Mouse (Mus musculus) heart, embryonic 13.5 days (tissue): ENCODE data around the gene Btbd11. TPM values are rescaled to one million over a fixed set of nuclear protein-coding genes. Genes with fewer than 3 reads are reported as not detected.
A peak's percentile ranks its signal among the peaks of the same experiment; 100 is the strongest.

ENCODE experiments used
- ATAC-seq: fragments of 200-750 bp; cut with Nextera tagmentation; 2 replicates; pipeline ENCODE4 v1.8.0; 2017; ENCODE audit warnings: moderate TSS enrichment; ENCODE audit not compliant: insufficient number of reproducible peaks, low FRiP score, low TSS enrichment; ENCODE audit errors: extremely low read depth
- H3K27ac ChIP-seq: fragments of 300-500 bp; sonication (generic); replicated peaks from 2 replicates; pipeline ENCODE4 v1.5.1; 2015; ENCODE audit warnings: moderate library complexity, mild to moderate bottlenecking, inconsistent platforms
- H3K27me3 ChIP-seq: fragments of 300-500 bp; sonication (generic); replicated peaks from 2 replicates; pipeline ENCODE4 v1.6.1; 2015; ENCODE audit warnings: mild to moderate bottlenecking, inconsistent platforms
- H3K36me3 ChIP-seq: fragments of 300-500 bp; sonication (generic); 2 replicates; pipeline ENCODE4 v1.6.1; 2015; ENCODE audit warnings: mild to moderate bottlenecking, inconsistent platforms
- H3K4me1 ChIP-seq: fragments of 300-500 bp; sonication (generic); 2 replicates; pipeline ENCODE4 v1.6.1; 2015; ENCODE audit warnings: inconsistent platforms
- H3K4me2 ChIP-seq: fragments of 300-500 bp; sonication (generic); 2 replicates; pipeline ENCODE4 v1.6.1; 2015; ENCODE audit warnings: inconsistent platforms, mild to moderate bottlenecking, moderate library complexity
- H3K4me3 ChIP-seq: fragments of 300-500 bp; sonication (generic); 2 replicates; pipeline ENCODE4 v1.5.1; 2015; ENCODE audit warnings: moderate library complexity, mild to moderate bottlenecking, inconsistent platforms
- H3K9ac ChIP-seq: fragments of 300-500 bp; sonication (generic); 2 replicates; pipeline ENCODE4 v1.6.1; 2015; ENCODE audit warnings: inconsistent platforms, mild to moderate bottlenecking, moderate library complexity
- H3K9me3 ChIP-seq: fragments of 300-500 bp; sonication (generic); 2 replicates; pipeline ENCODE4 v1.6.1; 2016; ENCODE audit warnings: inconsistent platforms
- WGBS: fragments of 180-500 bp; shearing (Covaris S2); methylation state at CpG from one replicate; pipeline ENCODE4 v1.1.7; 2015; ENCODE audit warnings: mixed read lengths; 5-methylcytosine and 5-hydroxymethylcytosine counted together
- polyA plus RNA-seq: library from polyadenylated mRNA; unstranded; fragments of >200 nt; fragmentation: Nextera tagmentation; extraction: Ambion mirVana; gene quantifications from 2 replicates; pipeline ENCODE4 v1.2.1, GENCODE M21; 2015

Gene Btbd11
- polyA plus RNA-seq, 1 experiment from 2014 or later = 0.64 TPM

DNA sequence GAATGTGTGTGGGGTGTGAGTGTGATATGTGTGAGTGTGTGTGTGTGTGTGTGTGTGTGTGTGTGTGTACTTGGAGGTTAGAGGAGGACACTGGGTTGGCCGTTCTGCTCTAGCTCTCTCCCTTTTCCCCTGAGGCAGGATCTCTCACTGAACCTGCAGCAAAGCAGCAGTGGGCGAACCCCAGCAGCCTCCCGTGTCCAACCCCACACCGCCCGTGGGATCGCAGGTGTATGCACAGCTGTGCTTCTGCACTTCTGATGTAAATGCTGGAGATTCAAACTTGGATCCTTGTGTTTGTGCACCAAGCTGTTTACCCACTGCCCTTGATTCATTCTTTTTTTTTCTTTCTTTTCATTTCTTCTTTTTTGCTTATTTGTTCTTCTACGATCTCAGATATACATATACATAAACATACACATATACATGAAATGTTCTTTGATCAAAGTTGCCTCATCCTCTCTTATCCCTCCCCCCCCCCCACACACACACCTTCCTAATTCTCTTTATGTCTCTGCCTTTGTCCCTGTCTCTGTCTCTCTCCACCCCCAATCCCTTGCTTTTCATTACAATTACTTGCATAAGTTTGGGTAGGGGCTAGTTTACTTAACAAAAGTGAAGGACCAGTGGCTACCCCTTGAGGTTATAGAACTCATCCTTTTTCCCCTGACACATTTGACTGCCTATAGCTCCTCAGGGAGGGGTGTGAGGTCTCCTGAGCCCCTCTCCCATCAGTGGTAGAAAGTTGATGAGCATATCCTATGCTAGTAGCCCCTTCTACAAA, 120.8 kb downstream of the Btbd11 start:
- H3K36me3 ChIP-seq = no peaks in the 10 kb centered on the region
- WGBS = 77% methylated on average over 7 of the region's 7 CpGs

DNA sequence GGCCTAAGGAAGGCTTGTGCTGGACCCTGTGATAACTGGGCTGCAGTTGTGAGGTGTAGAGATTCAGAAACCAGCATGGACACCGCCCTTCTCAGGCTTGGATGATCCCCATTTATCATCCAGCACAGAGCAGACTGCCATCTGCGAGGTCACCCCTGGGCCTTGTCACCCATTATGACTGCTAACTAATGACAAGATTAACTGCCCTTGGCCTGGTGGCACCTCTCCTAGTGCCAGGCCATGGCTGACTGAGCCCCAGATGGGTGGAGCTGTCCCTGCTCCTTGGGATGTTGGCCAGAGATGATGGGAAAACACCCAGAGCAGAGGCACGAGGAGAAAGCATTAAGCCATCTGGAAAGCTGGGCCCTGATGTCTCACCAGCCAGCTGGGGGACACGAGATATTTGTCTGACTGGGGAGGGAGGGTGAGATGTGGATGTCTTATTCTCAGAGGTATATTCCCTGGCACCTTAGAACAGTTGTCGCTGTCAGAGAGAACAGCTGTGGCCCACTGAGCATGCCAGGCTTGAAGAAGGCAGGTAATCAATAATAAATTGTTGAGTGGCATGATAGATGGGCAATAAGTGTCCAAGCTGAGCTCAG, 121.7 kb downstream of the Btbd11 start:
- Histone ChIP-seq H3K9ac (no peak overlapping the region), H3K4me2 (no peak overlapping the region), H3K9me3 (no peaks in the 10 kb centered on the region), H3K36me3 (no peaks in the 10 kb centered on the region), H3K27ac (no peak overlapping the region), H3K4me1 (no peaks in the 10 kb centered on the region), H3K27me3 (no peaks in the 10 kb centered on the region; the same call in 1 of the 2 replicates), H3K4me3 (no peak overlapping the region)
- 67% methylated on average over 5 of the region's 5 CpGs for WGBS
- ATAC-seq = no peak

More for the DNA sequence above, 120.8 kb downstream of the Btbd11 start:
- H3K27me3 ChIP-seq = no peaks in the 10 kb centered on the region; the same call in 1 of the 2 replicates
- H3K4me1 ChIP-seq = no peaks in the 10 kb centered on the region
- no peak overlapping the region for H3K9ac ChIP-seq
- H3K4me2 ChIP-seq = no peak overlapping the region
- no peak for ATAC-seq
- H3K4me3 ChIP-seq = no peak overlapping the region
- no peak overlapping the region for H3K27ac ChIP-seq
- H3K9me3 ChIP-seq = no peaks in the 10 kb centered on the region

DNA sequence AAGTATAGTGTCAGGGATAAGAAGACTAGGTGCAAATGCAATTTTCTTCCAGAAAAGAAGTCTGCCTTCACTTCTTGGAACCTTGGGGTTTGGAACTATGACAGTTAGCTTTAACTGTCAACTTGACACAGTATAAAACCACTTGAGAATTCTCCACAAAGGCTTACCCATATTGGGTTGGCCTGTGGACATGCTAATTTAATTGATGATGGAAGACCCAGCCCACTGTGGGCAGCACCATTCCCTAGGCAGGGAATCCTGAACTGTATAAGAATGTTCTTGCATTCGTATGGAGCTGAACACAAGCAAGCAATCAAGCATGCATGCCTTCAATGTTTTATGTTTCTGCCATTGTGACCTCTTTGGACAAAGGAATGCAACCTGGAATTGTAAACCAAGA, 122.4 kb downstream of the Btbd11 start:
- H3K4me2 ChIP-seq = no peak overlapping the region
- no peak overlapping the region for H3K4me3 ChIP-seq
- no peaks in the 10 kb centered on the region; the same call in 1 of the 2 replicates for H3K27me3 ChIP-seq
- 72% methylated on average over 1 of the region's 1 CpGs for WGBS
- H3K36me3 ChIP-seq = no peaks in the 10 kb centered on the region
- ATAC-seq = no peak
- no peaks in the 10 kb centered on the region for H3K9me3 ChIP-seq
- H3K9ac ChIP-seq = no peak overlapping the region
- H3K27ac ChIP-seq = no peak overlapping the region
- H3K4me1 ChIP-seq = no peaks in the 10 kb centered on the region

DNA sequence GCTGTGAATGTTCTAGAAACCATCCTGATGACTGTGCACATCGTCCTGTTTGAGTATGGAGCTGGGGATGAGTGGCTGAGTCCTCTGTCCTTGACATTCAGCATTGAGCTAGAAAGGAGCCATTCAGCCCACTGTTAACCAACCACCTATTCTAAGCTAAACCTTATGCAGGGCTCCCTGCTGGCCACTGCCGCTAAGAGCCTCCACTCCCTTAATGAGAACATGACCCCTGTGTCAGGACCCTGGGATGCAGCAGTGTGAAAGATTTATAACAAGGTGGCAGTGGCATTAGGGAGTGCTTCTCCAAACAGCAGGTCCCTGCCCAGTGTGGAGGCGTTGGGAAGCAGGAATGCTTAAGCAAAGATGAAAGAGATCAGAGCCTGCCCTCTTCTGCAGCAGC, 123.7 kb downstream of the Btbd11 start:
- 7% methylated on average over 3 of the region's 3 CpGs for WGBS
- no peaks in the 10 kb centered on the region; the same call in 1 of the 2 replicates for H3K27me3 ChIP-seq
- no peak overlapping the region for H3K4me3 ChIP-seq
- H3K9ac ChIP-seq = no peak overlapping the region
- no peaks in the 10 kb centered on the region for H3K9me3 ChIP-seq
- H3K4me2 ChIP-seq = no peak overlapping the region
- H3K27ac ChIP-seq = no peak overlapping the region
- H3K36me3 ChIP-seq = no peaks in the 10 kb centered on the region
- H3K4me1 ChIP-seq = no peaks in the 10 kb centered on the region
- ATAC-seq = no peak

DNA sequence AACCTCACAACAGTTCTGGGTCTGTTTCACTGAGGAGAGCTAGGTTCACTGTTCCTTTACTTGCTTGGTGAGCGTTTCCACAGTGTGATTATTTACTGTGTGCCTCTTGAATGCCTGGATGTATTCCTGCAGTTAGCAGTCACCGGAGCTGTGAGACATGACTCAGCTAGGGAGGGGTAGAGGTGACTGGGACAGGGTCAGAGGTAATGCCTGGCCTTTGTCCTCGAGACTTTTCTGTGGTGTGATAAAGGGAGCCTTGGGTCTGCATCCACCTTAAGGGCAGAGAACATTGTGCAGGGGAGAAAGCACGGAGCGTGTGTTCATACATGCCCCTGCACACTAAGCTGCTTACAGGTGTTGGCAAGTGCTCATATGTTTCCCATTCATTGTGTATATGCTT, 126.2 kb downstream of the Btbd11 start:
- Histone ChIP-seq H3K4me3 (no peak overlapping the region), H3K4me1 (peaks cover 9% of the 10 kb centered on the region; the same call in 1 of the 2 replicates), H3K27me3 (no peaks in the 10 kb centered on the region; the same call in 1 of the 2 replicates), H3K27ac (no peak overlapping the region), H3K4me2 (no peak overlapping the region), H3K36me3 (no peaks in the 10 kb centered on the region), H3K9me3 (no peaks in the 10 kb centered on the region), H3K9ac (no peak overlapping the region)
- ATAC-seq = no peak
- WGBS = 60% methylated on average over 5 of the region's 5 CpGs

DNA sequence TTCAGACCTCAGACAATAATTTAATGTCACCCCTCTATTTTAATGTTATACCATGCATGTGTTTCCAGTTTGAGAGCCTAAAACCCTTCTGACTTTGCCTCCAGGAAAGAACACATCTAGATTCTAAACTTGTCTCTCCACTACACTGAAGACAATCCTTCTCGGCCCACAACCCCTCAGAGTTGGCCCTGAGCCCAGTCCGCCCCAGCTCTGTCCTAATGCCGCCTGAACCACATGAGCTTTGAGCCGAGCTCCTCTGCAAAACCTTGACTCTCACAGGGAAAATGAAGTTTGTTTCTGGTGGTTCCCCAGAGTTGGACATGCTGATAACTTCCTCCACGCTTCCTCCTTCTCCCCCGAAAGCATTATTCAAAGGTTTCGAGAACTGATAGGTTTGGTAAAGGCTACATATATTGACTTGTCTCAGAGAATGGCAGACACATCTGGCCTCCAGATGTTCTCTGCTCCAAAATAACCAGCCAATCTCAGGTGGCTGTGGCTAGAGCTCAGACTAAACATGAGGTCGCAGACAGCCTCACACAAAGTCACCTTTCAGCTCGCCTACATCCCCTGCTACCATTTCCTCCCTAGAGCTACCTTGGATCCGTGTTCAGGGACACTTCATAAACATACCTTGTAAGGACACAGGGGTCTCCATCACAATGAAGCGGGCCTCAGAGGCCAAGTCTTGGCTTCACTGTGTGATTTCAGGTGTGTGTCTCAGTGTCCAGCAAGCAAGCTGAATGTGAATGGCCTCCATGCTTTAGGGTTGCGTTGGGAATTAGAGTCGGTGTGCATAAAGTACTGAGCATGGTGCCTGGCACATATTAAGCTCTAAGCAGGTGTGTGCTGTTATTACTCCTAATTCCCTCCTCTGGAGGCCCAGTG, 130.9 kb downstream of the Btbd11 start:
- H3K9ac ChIP-seq = no peak overlapping the region
- H3K9me3 ChIP-seq = no peaks in the 10 kb centered on the region
- no peak overlapping the region for H3K27ac ChIP-seq
- H3K4me3 ChIP-seq = no peak overlapping the region
- no peaks in the 10 kb centered on the region for H3K27me3 ChIP-seq
- peaks cover 10% of the 10 kb centered on the region; the same call in 1 of the 2 replicates for H3K4me1 ChIP-seq
- 58% methylated on average over 13 of the region's 13 CpGs for WGBS
- no peak for ATAC-seq
- no peak overlapping the region for H3K4me2 ChIP-seq
- H3K36me3 ChIP-seq = no peaks in the 10 kb centered on the region

DNA sequence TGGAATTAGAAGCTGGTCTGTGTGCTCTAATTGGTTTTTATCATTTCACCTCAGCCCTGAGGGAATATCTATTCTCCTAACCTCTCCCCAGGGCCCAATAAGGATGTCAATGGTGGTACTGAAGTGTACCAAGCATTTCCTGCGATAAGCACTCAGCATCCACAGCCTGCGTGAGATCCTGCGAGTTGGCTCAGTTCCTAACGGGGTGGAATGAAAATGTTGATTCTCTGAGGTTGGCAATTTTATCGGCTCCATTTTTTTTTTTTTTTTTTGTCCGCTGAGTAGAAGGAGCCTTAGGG, 131.4 kb downstream of the Btbd11 start:
- no peak overlapping the region for H3K4me3 ChIP-seq
- no peaks in the 10 kb centered on the region for H3K27me3 ChIP-seq
- H3K4me2 ChIP-seq = no peak overlapping the region
- no peak overlapping the region for H3K9ac ChIP-seq
- no peaks in the 10 kb centered on the region for H3K9me3 ChIP-seq
- WGBS = 78% methylated on average over 6 of the region's 6 CpGs
- H3K4me1 ChIP-seq = peaks cover 10% of the 10 kb centered on the region; the same call in 1 of the 2 replicates
- H3K27ac ChIP-seq = no peak overlapping the region
- ATAC-seq = no peak
- H3K36me3 ChIP-seq = no peaks in the 10 kb centered on the region

DNA sequence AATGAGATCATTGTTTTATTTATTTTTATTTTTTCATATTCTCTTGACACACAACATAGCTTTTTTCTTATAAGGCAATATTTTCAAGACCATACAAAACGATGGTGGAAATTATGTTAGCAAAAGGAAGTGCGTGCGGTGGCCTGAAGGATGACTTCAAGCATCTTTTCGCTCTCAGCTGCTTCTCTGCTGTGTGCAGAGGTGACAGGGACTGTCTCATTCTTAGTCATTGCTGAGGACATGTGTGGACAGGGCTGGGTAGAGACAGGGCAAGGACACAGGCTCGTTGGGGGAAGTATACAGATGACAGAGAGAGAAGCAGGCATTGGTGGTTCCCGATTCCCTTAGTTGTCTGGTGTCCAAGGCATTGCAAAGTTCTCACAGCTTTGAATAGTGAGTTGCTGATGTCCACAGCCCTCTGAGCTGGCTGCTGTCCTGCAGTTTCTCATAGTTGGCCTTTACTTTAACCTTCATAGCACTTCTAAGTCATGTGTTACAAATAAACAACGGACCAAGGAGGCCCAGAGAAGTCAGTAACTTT, 135.7 kb downstream of the Btbd11 start:
- Histone ChIP-seq H3K4me2 (no peak overlapping the region), H3K27me3 (0 out of 2 replicates have a peak, but pooled peaks cover 3% of the 10 kb centered on the region), H3K4me1 (peaks cover 15% of the 10 kb centered on the region), H3K4me3 (no peak overlapping the region), H3K9ac (no peak overlapping the region), H3K9me3 (no peaks in the 10 kb centered on the region), H3K27ac (no peak overlapping the region), H3K36me3 (no peaks in the 10 kb centered on the region)
- 75% methylated on average over 7 of the region's 7 CpGs for WGBS
- no peak for ATAC-seq

DNA sequence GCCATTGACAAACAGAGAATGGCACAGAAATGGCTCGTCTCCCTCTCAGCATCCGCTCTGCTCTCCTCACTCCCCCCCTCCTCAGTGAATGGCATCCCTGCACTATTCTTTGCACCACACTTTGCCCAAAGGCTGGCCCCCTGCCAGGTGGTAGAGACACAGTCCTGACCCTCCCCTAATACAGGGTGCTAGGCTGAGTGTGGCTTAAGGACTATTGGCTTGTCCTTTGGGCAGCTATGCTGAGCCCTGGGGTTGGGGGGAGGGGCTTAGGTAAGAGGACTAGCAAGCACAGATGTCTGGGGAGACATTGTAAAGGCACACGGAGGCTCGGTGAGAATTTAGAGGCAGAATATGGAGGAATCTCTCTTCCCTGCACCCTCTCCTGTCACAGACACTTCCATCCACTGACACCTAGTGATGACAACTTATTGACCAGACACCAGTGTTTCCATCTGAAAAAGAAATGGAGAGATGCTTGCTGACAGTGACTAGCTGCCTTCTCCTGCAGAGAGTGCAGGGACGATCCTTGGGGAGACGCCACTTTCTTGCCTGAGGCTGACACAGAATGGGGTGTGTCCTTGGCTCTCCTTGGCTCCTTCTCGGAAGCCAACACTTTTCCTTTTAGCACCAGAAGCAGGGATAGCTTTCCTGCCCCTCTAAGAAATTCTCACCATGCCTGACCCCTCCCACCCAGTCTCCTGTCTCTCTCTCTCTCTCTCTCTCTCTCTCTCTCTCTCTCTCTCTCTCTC, 138.8 kb downstream of the Btbd11 start:
- Histone ChIP-seq H3K27ac (no peak overlapping the region), H3K4me3 (no peak overlapping the region), H3K9me3 (no peaks in the 10 kb centered on the region), H3K4me1 (peaks cover 9% of the 10 kb centered on the region), H3K27me3 (0 out of 2 replicates have a peak, but pooled peaks cover 3% of the 10 kb centered on the region), H3K9ac (no peak overlapping the region), H3K36me3 (no peaks in the 10 kb centered on the region), H3K4me2 (peak overlapping the region; percentile 15; the same call in 1 of the 2 replicates)
- WGBS = 21% methylated on average over 7 of the region's 7 CpGs
- no peak for ATAC-seq

DNA sequence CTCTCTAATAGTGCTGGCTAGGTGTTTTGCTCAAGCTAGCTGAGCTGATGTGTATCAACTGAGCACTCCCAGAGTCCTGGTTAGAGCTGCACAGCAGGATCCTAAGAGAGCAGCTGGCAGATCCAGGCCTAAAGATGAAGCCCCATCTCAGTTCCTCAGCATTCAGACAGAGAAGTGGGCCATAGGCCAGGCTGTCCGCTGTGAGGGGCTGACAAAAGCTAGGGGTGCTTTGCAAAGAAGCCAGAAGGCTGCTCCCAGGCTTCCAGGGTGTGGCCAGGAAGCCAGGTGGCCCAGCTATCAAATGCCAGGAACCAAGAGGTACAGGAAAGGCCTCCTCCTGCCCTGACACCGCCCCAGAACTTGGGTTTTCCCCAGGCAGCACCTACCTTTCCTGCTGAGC, 140.0 kb downstream of the Btbd11 start:
- no peak overlapping the region for H3K27ac ChIP-seq
- H3K36me3 ChIP-seq = no peaks in the 10 kb centered on the region
- H3K27me3 ChIP-seq = 0 out of 2 replicates have a peak, but pooled peaks cover 3% of the 10 kb centered on the region
- H3K9me3 ChIP-seq = no peaks in the 10 kb centered on the region
- H3K9ac ChIP-seq = no peak overlapping the region
- H3K4me3 ChIP-seq = no peak overlapping the region
- ATAC-seq = no peak
- H3K4me2 ChIP-seq = no peak overlapping the region
- 64% methylated on average over 2 of the region's 2 CpGs for WGBS
- H3K4me1 ChIP-seq = peaks cover 9% of the 10 kb centered on the region
